Mouse (Mus musculus) gastrocnemius, postnatal 10 days (tissue): ENCODE measurements around the gene Eef2. TPM values are rescaled to one million over a fixed set of nuclear protein-coding genes. Genes with fewer than 3 reads are reported as not detected.
"Not testable (repeated sequence)": the region's sequence is repeated elsewhere in the genome, so short reads cannot be mapped to it uniquely, and the experiment has no call there.

Source experiments
- DNase-seq: peaks from one replicate; pipeline ENCODE4 v3.0.0; 2021; ENCODE audit warnings: mixed read lengths
- total RNA-seq, 2 experiments: library from RNA; stranded (reverse); gene quantifications; 2 replicates each; pipeline ENCODE4 v1.2.3; 2021

Eef2 gene
- total RNA-seq, 2 experiments from 2014 or later: 974 to 1,018 TPM

- no peak for DNase-seq
Measured at GRCm38 (mm10) chr10:81145778-81146177, 30.7 kb upstream of the Eef2 start.

- DNase-seq: no peak
Measured at GRCm38 (mm10) chr10:81146296-81146695, 30.1 kb upstream of the Eef2 start.

DNA sequence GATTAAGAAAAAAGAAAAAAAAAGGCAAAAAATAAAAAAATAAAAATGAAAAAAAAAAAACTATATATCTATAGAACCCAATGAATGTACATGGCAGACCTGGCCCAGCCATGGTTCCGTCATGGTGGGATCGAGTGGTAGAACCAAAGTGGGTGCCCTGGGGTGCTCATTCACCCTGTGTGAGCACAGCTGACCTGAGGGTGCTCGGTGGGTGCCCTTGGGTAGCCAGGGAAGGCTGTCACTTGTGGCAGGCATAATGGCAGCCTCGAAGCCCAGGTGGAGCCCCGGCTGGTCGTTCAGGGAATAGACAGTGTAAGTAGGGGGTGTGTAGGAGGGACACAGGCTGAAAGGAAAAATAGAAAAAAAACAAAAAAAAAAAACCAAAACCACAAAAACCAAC is 25.2 kb upstream of the Eef2 start:
- DNase-seq: no peak

DNA sequence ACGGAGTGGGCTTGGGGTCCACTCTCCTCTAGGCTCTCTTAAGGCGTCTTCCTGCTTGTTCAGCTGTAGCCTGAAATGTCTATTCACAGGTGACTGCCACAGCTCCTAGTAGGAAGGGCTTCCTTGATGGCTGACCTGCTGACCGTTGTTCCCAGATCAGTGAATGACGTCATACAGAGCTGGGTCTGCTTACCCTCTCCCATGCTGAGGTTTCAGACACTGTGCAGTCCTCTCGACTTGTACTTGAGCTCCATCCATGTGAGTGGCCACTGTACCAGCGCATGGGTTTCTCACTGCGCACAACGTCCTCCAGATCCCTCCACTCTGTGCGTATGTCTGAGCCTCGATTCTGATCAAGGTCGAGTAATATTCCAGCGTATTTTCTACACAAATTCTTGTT is 23.8 kb upstream of the Eef2 start:
- no peak for DNase-seq

DNA sequence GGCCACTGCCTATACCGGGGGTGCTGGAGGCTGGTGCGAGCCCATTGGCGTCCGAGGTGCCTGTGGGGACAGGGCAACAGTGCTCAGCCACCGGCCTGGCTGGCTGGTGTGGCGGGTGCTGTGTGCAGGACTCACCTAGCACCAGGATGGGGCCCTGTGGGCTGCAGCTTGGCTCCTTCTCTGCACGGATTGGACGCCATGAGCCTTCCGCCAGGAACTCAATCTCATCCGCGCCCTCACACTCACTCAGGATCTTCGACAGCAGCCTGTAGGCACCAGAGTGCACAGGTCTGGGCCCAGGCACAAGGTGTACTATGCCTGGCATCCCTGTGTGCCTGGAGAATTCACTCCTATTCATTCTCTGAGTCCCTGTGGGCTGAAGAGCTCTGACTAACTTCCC is 22.1 kb upstream of the Eef2 start:
- no peak for DNase-seq

GRCm38 (mm10) chr10:81154736-81155135 is 21.7 kb upstream of the Eef2 start:
- DNase-seq: no peak

GRCm38 (mm10) chr10:81161602-81162317 is 14.7 kb upstream of the Eef2 start:
- no peak for DNase-seq

DNA sequence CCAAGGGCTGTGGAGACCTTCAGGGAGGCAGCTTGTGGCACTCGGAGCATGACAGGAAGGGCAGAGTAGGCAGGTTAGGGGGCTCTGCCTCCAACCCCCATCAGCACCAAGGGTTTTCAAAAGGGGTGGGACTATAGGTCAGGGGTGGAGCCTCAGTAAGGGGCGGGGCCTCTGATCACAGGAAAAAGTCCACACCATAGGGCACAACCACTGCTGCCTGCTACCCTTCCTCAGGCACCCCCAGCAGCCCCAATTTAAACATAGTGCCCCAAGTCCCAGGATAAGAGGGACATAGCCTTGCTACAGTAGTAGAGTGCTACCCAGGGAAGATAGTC is 14.1 kb upstream of the Eef2 start:
- DNase-seq: no peak

GRCm38 (mm10) chr10:81165118-81165517 is 11.3 kb upstream of the Eef2 start:
- no peak for DNase-seq

DNA sequence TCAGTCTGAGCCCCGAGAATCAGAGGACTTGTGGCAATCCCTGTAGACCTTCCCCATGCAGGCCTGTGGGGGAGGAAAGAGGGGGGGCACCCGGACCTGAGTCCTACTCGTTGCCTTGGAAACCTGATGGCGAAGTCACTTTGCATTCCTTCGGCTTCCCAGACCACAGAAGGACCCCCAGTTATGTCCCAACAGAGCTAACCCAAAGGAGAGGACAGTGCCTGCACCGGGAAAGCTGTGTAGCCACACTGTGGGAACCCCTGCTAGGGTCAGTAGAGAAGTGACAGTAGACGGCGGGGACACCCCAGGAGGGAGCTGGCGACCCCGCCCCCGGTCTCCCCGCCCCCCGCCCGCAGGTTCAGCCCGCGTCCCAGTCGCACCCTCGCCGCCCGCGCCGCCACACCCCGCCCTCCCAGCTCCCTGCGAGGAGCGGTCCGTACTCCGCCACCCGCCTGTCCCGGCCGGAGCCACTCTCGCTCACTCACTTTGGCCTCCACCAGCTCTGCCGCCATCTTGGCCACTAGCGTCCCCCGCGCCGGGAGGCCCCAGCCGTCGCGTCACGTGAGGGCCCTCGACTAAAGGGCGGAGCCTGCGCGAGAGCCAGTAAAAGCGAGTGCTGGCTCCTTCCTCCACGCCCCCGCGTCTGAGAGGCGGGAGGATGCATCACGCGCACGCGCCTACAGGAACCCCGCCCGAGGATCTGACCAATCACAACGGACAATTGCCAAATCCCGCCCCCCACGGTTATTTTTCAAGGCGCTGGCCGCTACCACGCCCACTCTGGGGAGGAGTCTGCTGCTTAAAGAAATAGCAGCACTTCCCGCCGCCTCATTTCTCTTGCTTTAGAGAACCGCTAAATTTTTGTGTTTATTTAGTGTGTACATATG is 9.0 kb upstream of the Eef2 start, which contains the start of gene Pias4:
Gene Pias4, minus strand, starts transcription at position 724 of the 887 bp plus-strand sequence.
- peak; percentile 100 for DNase-seq

GRCm38 (mm10) chr10:81168087-81168431 is 8.4 kb upstream of the Eef2 start:
- no peak for DNase-seq

DNA sequence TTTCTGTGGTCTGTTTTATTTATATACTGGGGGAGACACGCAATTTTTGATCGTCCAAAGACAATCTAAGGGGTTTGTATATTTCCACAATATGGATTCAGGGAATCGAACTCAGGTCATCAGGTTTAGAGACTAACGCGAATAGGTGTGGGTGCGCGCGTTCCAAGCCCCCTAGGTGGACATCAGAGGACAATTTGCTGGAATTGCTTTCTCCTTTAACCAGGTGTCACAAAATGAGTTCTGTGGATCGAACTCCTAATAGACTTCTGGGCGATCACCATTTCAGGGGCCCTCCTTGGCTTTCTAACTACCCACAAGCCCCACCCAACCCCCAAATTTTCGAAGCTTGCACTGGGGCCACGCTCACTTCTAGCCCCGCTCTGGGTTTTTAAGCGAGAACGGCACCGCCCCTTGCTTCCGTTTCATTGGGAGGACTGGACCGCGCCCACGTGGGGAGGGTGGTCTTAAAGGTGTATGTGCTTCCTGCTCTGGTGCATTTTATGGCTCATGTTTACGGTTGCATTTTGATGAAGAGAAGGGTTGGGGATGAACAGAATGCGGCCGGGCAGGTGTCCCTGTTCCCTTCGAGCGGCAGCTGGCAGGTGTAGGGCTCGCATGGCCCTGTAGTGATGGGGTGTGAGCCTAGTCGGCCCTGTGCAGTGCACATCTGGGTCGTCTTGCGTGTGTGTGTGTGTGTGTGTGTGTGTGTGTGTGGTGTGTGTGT is 7.7 kb upstream of the Eef2 start:
- peak; percentile 74 for DNase-seq

- not testable (repeated sequence) for DNase-seq
Measured at GRCm38 (mm10) chr10:81169411-81169900, 7.0 kb upstream of the Eef2 start.

GRCm38 (mm10) chr10:81173132-81173531 is 3.3 kb upstream of the Eef2 start:
- peak; percentile 84 for DNase-seq

- peak; percentile 91 for DNase-seq
Measured at GRCm38 (mm10) chr10:81174617-81175344, 1.6 kb upstream of the Eef2 start.

DNA sequence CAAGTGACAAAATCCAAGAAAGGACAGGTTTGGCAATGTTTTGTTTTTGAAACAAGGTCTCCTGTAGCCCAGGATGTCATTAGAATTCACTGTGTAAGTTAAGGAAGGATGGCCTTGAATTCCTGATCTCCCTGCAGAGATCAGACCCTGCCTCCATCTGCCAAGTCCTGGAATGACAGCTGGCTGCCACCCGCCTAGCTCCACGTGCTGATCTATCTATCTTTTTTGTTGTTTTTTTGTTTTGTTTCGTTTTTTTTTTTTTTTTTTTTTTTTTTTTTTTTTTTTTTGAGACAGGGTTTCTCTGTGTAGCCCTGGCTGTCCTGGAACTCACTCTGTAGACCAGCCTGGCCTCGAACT is 1.1 kb upstream of the Eef2 start:
- not testable (repeated sequence) for DNase-seq

DNA sequence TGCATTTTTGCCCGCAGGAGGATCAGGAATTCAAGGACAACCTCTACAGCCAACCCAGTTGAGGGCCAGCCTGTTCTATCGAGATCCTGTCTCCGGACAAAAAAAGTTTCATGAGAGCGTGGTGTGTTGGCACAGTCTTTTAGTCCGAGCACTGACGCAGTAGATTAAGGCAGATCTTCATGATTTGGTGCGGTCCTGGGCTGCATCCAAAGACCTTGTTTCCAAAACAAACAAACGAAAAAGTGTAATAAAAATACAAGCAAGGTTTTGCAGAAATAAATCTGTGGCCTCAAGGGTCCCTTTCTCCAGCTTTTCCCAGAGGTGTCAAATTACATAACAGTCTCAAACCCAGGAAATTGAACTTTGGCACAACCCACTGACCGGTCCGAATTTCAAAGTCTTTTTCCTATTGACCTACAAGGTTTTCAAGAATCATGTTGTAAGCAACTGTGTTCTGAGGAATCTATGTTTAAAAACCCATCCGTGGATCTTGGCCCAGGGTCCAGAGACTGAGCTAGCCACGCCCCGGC is 430 bp upstream of the Eef2 start:
- peak; percentile 46 for DNase-seq

- peak; percentile 40 for DNase-seq
Measured at GRCm38 (mm10) chr10:81177491-81177925, 1.1 kb downstream of the Eef2 start.

GRCm38 (mm10) chr10:81177958-81178712 is 1.7 kb downstream of the Eef2 start:
- no peak for DNase-seq

DNA sequence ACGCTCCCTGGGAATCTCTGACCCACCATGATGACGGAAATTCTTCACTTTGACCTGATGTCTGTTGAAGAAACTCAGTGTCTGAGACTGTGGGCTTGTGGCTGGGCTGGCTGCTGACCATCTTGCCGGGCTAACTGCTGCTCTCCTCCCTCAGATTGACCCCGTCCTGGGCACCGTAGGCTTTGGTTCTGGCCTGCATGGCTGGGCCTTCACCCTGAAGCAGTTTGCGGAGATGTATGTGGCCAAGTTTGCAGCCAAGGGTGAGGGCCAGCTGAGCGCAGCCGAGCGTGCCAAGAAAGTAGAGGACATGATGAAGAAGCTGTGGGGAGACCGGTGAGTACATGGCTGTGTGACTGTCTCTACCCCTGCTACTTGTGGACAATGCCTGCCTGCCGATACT is 2.5 kb downstream of the Eef2 start:
- no peak for DNase-seq
